Mouse (Mus musculus) lung, adult 2 months (tissue): ENCODE data around the gene Gse1.

ENCODE experiments used
- CTCF ChIP-seq: fragments of 200-500 bp; IDR thresholded peaks from 2 replicates; pipeline ENCODE4 v1.5.1; 2011; ENCODE audit warnings: mild to moderate bottlenecking, low read length, control low read depth; ENCODE audit not compliant: insufficient read depth
- POLR2A ChIP-seq: fragments of 200-500 bp; IDR thresholded peaks from 2 replicates; pipeline ENCODE4 v1.6.1; 2011; ENCODE audit warnings: low read depth, mild to moderate bottlenecking, control low read depth, low read length, borderline replicate concordance; ENCODE audit errors: extremely low read depth

DNA sequence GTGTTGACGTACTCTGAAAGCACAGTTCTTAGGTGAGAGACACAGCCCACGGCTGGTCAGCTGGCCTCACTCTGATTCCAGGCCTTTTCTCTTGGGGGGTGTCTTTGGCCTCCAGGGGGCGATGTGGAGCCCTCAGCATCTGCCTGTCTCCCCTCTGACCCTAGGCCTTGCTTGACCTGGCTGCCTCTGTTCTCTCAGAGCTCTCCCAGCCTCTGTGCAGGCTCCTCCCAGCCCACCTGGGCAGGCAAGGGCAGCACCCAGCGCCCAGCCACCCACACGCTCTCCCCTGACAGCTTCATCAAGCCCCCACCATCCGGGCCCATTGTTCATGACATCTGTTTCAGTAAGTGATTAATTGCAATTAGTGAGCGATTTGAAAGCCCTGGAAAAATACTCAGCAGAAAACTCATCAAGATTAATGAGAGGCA, 176.4 kb downstream of the Gse1 start:
- peak; percentile 67 for TF ChIP-seq CTCF
- TF ChIP-seq POLR2A: no peak
